Mouse (Mus musculus) midbrain, postnatal 0 days (tissue): Measurements from ENCODE around the gene Sec16b. TPM values are rescaled to one million over a fixed set of nuclear protein-coding genes. Genes with fewer than 3 reads are reported as not detected.

ENCODE experiments used
- ATAC-seq: fragments of 200-750 bp; cut with Nextera tagmentation; 2 replicates; pipeline ENCODE4 v1.8.0; 2017; ENCODE audit warnings: moderate number of reproducible peaks, mild to moderate bottlenecking, moderate TSS enrichment, moderate library complexity; ENCODE audit not compliant: low FRiP score
- DNase-seq: peaks from one replicate; pipeline ENCODE4 v3.0.0-alpha.2; 2015; ENCODE audit warnings: low spot score
- H3K27ac ChIP-seq: fragments of 300-500 bp; sonication (generic); 2 replicates; pipeline ENCODE4 v1.5.1; 2014; ENCODE audit warnings: low read depth, mild to moderate bottlenecking, low read length, mixed read lengths
- H3K27me3 ChIP-seq: fragments of 300-500 bp; sonication (generic); 2 replicates; pipeline ENCODE4 v1.6.1; 2014; ENCODE audit warnings: low read length, control low read depth, mixed read lengths; ENCODE audit not compliant: insufficient read depth
- H3K36me3 ChIP-seq: fragments of 300-500 bp; sonication (generic); 2 replicates; pipeline ENCODE4 v1.6.1; 2014; ENCODE audit warnings: low read length, control low read depth, mixed read lengths; ENCODE audit not compliant: insufficient read depth
- H3K4me1 ChIP-seq: fragments of 300-500 bp; sonication (generic); 2 replicates; pipeline ENCODE4 v1.6.1; 2014; ENCODE audit warnings: mild to moderate bottlenecking, control low read depth, antibody characterized with exemption, low read length, mixed read lengths; ENCODE audit not compliant: insufficient read depth
- H3K4me2 ChIP-seq: fragments of 300-500 bp; sonication (generic); 2 replicates; pipeline ENCODE4 v1.6.1; 2014; ENCODE audit warnings: low read depth, mild to moderate bottlenecking, low read length, mixed read lengths; ENCODE audit not compliant: poor library complexity, severe bottlenecking
- H3K4me3 ChIP-seq: fragments of 300-500 bp; sonication (generic); 2 replicates; pipeline ENCODE4 v1.5.1; 2014; ENCODE audit warnings: low read depth, mild to moderate bottlenecking, low read length, moderate library complexity
- H3K9ac ChIP-seq: fragments of 300-500 bp; sonication (generic); replicated peaks from 2 replicates; pipeline ENCODE4 v1.6.1; 2014; ENCODE audit warnings: mild to moderate bottlenecking, low read length, moderate library complexity, mixed read lengths; ENCODE audit not compliant: poor library complexity, severe bottlenecking
- H3K9me3 ChIP-seq: fragments of 300-500 bp; sonication (generic); 2 replicates; pipeline ENCODE4 v1.6.1; 2016; ENCODE audit warnings: low read length, control low read depth
- CTCF ChIP-seq: IDR thresholded peaks from 2 replicates; pipeline ENCODE4 v1.5.1; 2016; ENCODE audit warnings: antibody characterized with exemption, mild to moderate bottlenecking
- WGBS: fragments of 180-500 bp; shearing (Covaris S2); extraction: QIAGEN DNeasy Blood & Tissue Kit; methylation state at CpG from one replicate; pipeline ENCODE4 v1.1.7; 2014; 5-methylcytosine and 5-hydroxymethylcytosine counted together
- polyA plus RNA-seq: library from polyadenylated mRNA; unstranded; fragments of >200 nt; fragmentation: Nextera tagmentation; extraction: Ambion mirVana; gene quantifications from 2 replicates; pipeline ENCODE4 v1.2.1, GENCODE M21; 2015
- total RNA-seq: library from RNA; depleted of rRNA; stranded (reverse); fragments of >200 nt; gene quantifications from 2 replicates; pipeline ENCODE4 v1.2.3, GENCODE M21; 2014

Sec16b gene
- total and polyA plus RNA-seq, 2 experiments from 2014 or later = 0.30 to 0.49 TPM

- Histone ChIP-seq H3K36me3 (no peaks in the 10 kb centered on the region), H3K4me3 (no peak overlapping the region), H3K27me3 (no peaks in the 10 kb centered on the region), H3K9ac (no peak overlapping the region), H3K4me2 (no peak overlapping the region), H3K4me1 (no peaks in the 10 kb centered on the region), H3K27ac (no peak overlapping the region), H3K9me3 (no peaks in the 10 kb centered on the region)
- peak; percentile 45; the same call in 1 of the 2 replicates for TF ChIP-seq CTCF
- no peak for ATAC-seq
- no peak for DNase-seq
- 73% methylated on average over 3 of the region's 3 CpGs for WGBS
Observed at GRCm38 (mm10) chr1:157465194-157465593, 41.3 kb upstream of the Sec16b start.

GRCm38 (mm10) chr1:157467866-157468265, 38.7 kb upstream of the Sec16b start:
- WGBS = 94% methylated on average over 8 of the region's 8 CpGs
- H3K27me3 ChIP-seq = no peaks in the 10 kb centered on the region
- no peak for DNase-seq
- H3K4me2 ChIP-seq = no peak overlapping the region
- H3K9ac ChIP-seq = no peak overlapping the region
- TF ChIP-seq CTCF = no peak
- no peak overlapping the region for H3K27ac ChIP-seq
- no peaks in the 10 kb centered on the region for H3K4me1 ChIP-seq
- H3K9me3 ChIP-seq = no peaks in the 10 kb centered on the region
- no peaks in the 10 kb centered on the region for H3K36me3 ChIP-seq
- ATAC-seq = no peak
- H3K4me3 ChIP-seq = no peak overlapping the region

- H3K27me3 ChIP-seq = no peaks in the 10 kb centered on the region
- no peak for DNase-seq
- WGBS = 95% methylated on average over 9 of the region's 9 CpGs
- no peak for ATAC-seq
- no peak for TF ChIP-seq CTCF
- H3K9ac ChIP-seq = no peak overlapping the region
- no peaks in the 10 kb centered on the region for H3K36me3 ChIP-seq
- H3K4me1 ChIP-seq = no peaks in the 10 kb centered on the region
- H3K4me2 ChIP-seq = no peak overlapping the region
- no peak overlapping the region for H3K4me3 ChIP-seq
- no peaks in the 10 kb centered on the region for H3K9me3 ChIP-seq
- H3K27ac ChIP-seq = no peak overlapping the region
Observed at GRCm38 (mm10) chr1:157470761-157471386, 35.7 kb upstream of the Sec16b start.

GRCm38 (mm10) chr1:157472716-157473115, 33.8 kb upstream of the Sec16b start:
- Histone ChIP-seq H3K36me3 (no peaks in the 10 kb centered on the region), H3K9me3 (no peaks in the 10 kb centered on the region), H3K4me3 (no peak overlapping the region), H3K4me1 (no peaks in the 10 kb centered on the region), H3K27ac (no peak overlapping the region), H3K4me2 (no peak overlapping the region), H3K9ac (no peak overlapping the region), H3K27me3 (no peaks in the 10 kb centered on the region)
- WGBS = 94% methylated on average over 7 of the region's 7 CpGs
- ATAC-seq (no peak), DNase-seq (no peak)
- TF ChIP-seq CTCF = no peak

GRCm38 (mm10) chr1:157474865-157475264, 31.7 kb upstream of the Sec16b start:
- H3K9me3 ChIP-seq = no peaks in the 10 kb centered on the region
- no peak for TF ChIP-seq CTCF
- ATAC-seq (no peak), DNase-seq (no peak)
- H3K9ac ChIP-seq = no peak overlapping the region
- no peaks in the 10 kb centered on the region for H3K4me1 ChIP-seq
- H3K4me2 ChIP-seq = no peak overlapping the region
- H3K27me3 ChIP-seq = no peaks in the 10 kb centered on the region
- H3K36me3 ChIP-seq = no peaks in the 10 kb centered on the region
- no peak overlapping the region for H3K27ac ChIP-seq
- WGBS = 90% methylated on average over 8 of the region's 8 CpGs
- no peak overlapping the region for H3K4me3 ChIP-seq

- H3K27me3 ChIP-seq = no peaks in the 10 kb centered on the region
- ATAC-seq (no peak), DNase-seq (no peak)
- no peaks in the 10 kb centered on the region for H3K4me1 ChIP-seq
- no peaks in the 10 kb centered on the region for H3K36me3 ChIP-seq
- no peaks in the 10 kb centered on the region for H3K9me3 ChIP-seq
- no peak overlapping the region for H3K4me3 ChIP-seq
- H3K27ac ChIP-seq = no peak overlapping the region
- H3K4me2 ChIP-seq = no peak overlapping the region
- 79% methylated on average over 2 of the region's 2 CpGs for WGBS
- TF ChIP-seq CTCF = no peak
- H3K9ac ChIP-seq = no peak overlapping the region
Observed at GRCm38 (mm10) chr1:157476231-157476630, 30.3 kb upstream of the Sec16b start.
